Mouse (Mus musculus): ENCODE measurements around the gene Rgs3. TPM values are rescaled to one million over a fixed set of nuclear protein-coding genes. Genes with fewer than 3 reads are reported as not detected.

Gene Rgs3
- polyA plus RNA-seq, 1 experiment from 2014 or later = 8.2 TPM

- ATAC-seq (no peak), DNase-seq (ENCODE audit: low read depth, low spot score) (no peak)
- in situ Hi-C loops (cut with MboI; ENCODE audit: low pct_unique_long_range_greater_than_20kb) = no loop called here
- no peaks in the 10 kb centered on the region for H3K27me3 ChIP-seq
- TF ChIP-seq CTCF (IDR thresholded peaks at IDR 0.05) = no peak
- ChIA-PET POLR2A (no interaction called here), CTCF (interaction anchor here (1.3 kb wide), 1 partner anchor 16 kb away, joined by 3 read pairs; no protein-coding TSS in a partner anchor)
These were observed 143.5 kb downstream of the Rgs3 start for GRCm38 (mm10) chr4:62703151-62703550.

- CTCF ChIA-PET = interaction anchor here (1.3 kb wide), 1 partner anchor 15 kb away, joined by 3 read pairs; no protein-coding TSS in a partner anchor
- no peak for TF ChIP-seq CTCF (IDR thresholded peaks at IDR 0.05)
- DNase-seq (ENCODE audit: low read depth, low spot score) (no peak), ATAC-seq (no peak)
- in situ Hi-C loops (cut with MboI; ENCODE audit: low pct_unique_long_range_greater_than_20kb) = no loop called here
- H3K27me3 ChIP-seq = no peaks in the 10 kb centered on the region
- POLR2A ChIA-PET = no interaction called here
These were observed 144.6 kb downstream of the Rgs3 start for GRCm38 (mm10) chr4:62704204-62704603.

GRCm38 (mm10) chr4:62705013-62705412, 145.4 kb downstream of the Rgs3 start:
- no peaks in the 10 kb centered on the region for H3K27me3 ChIP-seq
- TF ChIP-seq CTCF (IDR thresholded peaks at IDR 0.05) = no peak
- ChIA-PET CTCF (interaction anchor here (1.2 to 1.9 kb wide), 2 partner anchors 57 to 59 kb away, joined by 3 to 5 read pairs; no protein-coding TSS in a partner anchor), POLR2A (no interaction called here)
- DNase-seq (ENCODE audit: low read depth, low spot score) (no peak), ATAC-seq (no peak)
- in situ Hi-C loops (cut with MboI; ENCODE audit: low pct_unique_long_range_greater_than_20kb) = no loop called here

- ChIA-PET CTCF (interaction anchor here (0.7 to 1.9 kb wide), 4 partner anchors 16 to 58 kb away, joined by 3 to 5 read pairs (median 3); no protein-coding TSS in a partner anchor), POLR2A (interaction anchor here (1.2 kb wide), 1 partner anchor 57 kb away, joined by 5 read pairs; no protein-coding TSS in a partner anchor)
- in situ Hi-C loops (cut with MboI; ENCODE audit: low pct_unique_long_range_greater_than_20kb) = no loop called here
- ATAC-seq (peak; percentile 70), DNase-seq (ENCODE audit: low read depth, low spot score) (no peak)
- no peaks in the 10 kb centered on the region for H3K27me3 ChIP-seq
- no peak for TF ChIP-seq CTCF (IDR thresholded peaks at IDR 0.05)
These were observed 146.1 kb downstream of the Rgs3 start for GRCm38 (mm10) chr4:62705749-62706148.

- DNase-seq (ENCODE audit: low read depth, low spot score) (no peak), ATAC-seq (no peak)
- ChIA-PET POLR2A (no interaction called here), CTCF (interaction anchor here (0.8 to 1.9 kb wide), 4 partner anchors 9 to 53 kb away, joined by 4 to 7 read pairs (median 4); no protein-coding TSS in a partner anchor)
- no peak for TF ChIP-seq CTCF (IDR thresholded peaks at IDR 0.05)
- in situ Hi-C loops (cut with MboI; ENCODE audit: low pct_unique_long_range_greater_than_20kb) = no loop called here
- H3K27me3 ChIP-seq = no peaks in the 10 kb centered on the region
These were observed 148.4 kb downstream of the Rgs3 start for GRCm38 (mm10) chr4:62708084-62708483.

- DNase-seq (ENCODE audit: low read depth, low spot score) (no peak), ATAC-seq (no peak)
- CTCF ChIA-PET = no interaction called here
- H3K27me3 ChIP-seq = no peaks in the 10 kb centered on the region
- no peak for TF ChIP-seq CTCF (IDR thresholded peaks at IDR 0.05)
- in situ Hi-C loops (cut with MboI; ENCODE audit: low pct_unique_long_range_greater_than_20kb) = no loop called here
- POLR2A ChIA-PET = no interaction called here
These were observed 149.3 kb downstream of the Rgs3 start for GRCm38 (mm10) chr4:62708994-62709393.

GRCm38 (mm10) chr4:62709448-62709847, 149.8 kb downstream of the Rgs3 start:
- no peak for TF ChIP-seq CTCF (IDR thresholded peaks at IDR 0.05)
- ChIA-PET POLR2A (no interaction called here), CTCF (interaction anchor here (2.4 to 2.6 kb wide), 2 partner anchors 13 to 51 kb away, joined by 9 to 15 read pairs; no protein-coding TSS in a partner anchor)
- in situ Hi-C loops (cut with MboI; ENCODE audit: low pct_unique_long_range_greater_than_20kb) = no loop called here
- no peaks in the 10 kb centered on the region for H3K27me3 ChIP-seq
- DNase-seq (ENCODE audit: low read depth, low spot score) = no peak
- ATAC-seq = no peak

- ATAC-seq (no peak), DNase-seq (ENCODE audit: low read depth, low spot score) (no peak)
- TF ChIP-seq CTCF (IDR thresholded peaks at IDR 0.05) = no peak
- ChIA-PET POLR2A (interaction anchor here (0.8 to 1.5 kb wide), 3 partner anchors 8 to 33 kb away, joined by 3 read pairs; no protein-coding TSS in a partner anchor), CTCF (interaction anchor here (1.3 to 2.6 kb wide), 3 partner anchors 8 to 49 kb away, joined by 6 to 15 read pairs (median 9); no protein-coding TSS in a partner anchor)
- H3K27me3 ChIP-seq = no peaks in the 10 kb centered on the region
- in situ Hi-C loops (cut with MboI; ENCODE audit: low pct_unique_long_range_greater_than_20kb) = no loop called here
These were observed 151.5 kb downstream of the Rgs3 start for GRCm38 (mm10) chr4:62711159-62711558.

- ChIA-PET POLR2A (interaction anchor here (0.8 to 1.5 kb wide), 2 partner anchors 11 to 33 kb away, joined by 3 read pairs; no protein-coding TSS in a partner anchor), CTCF (interaction anchor here (1.3 to 2.6 kb wide), 3 partner anchors 8 to 49 kb away, joined by 6 to 15 read pairs (median 9); no protein-coding TSS in a partner anchor)
- ATAC-seq (no peak), DNase-seq (ENCODE audit: low read depth, low spot score) (no peak)
- no peaks in the 10 kb centered on the region for H3K27me3 ChIP-seq
- TF ChIP-seq CTCF (IDR thresholded peaks at IDR 0.05) = no peak
- in situ Hi-C loops (cut with MboI; ENCODE audit: low pct_unique_long_range_greater_than_20kb) = no loop called here
These were observed 151.9 kb downstream of the Rgs3 start for GRCm38 (mm10) chr4:62711582-62711981.

GRCm38 (mm10) chr4:62720861-62721260, 161.2 kb downstream of the Rgs3 start:
- CTCF ChIA-PET = interaction anchor here (1.6 to 3.4 kb wide), 2 partner anchors 10 to 59 kb away, joined by 3 to 15 read pairs; no protein-coding TSS in a partner anchor
- no peak for DNase-seq (ENCODE audit: low read depth, low spot score)
- H3K27me3 ChIP-seq = no peaks in the 10 kb centered on the region
- in situ Hi-C loops (cut with MboI; ENCODE audit: low pct_unique_long_range_greater_than_20kb) = no loop called here
- no peak for TF ChIP-seq CTCF (IDR thresholded peaks at IDR 0.05)
- ATAC-seq = no peak
- POLR2A ChIA-PET = no interaction called here

GRCm38 (mm10) chr4:62722021-62722426, 162.4 kb downstream of the Rgs3 start:
- ATAC-seq (no peak), DNase-seq (ENCODE audit: low read depth, low spot score) (no peak)
- ChIA-PET POLR2A (no interaction called here), CTCF (interaction anchor here (1.7 to 3.4 kb wide), 2 partner anchors 11 to 16 kb away, joined by 3 to 15 read pairs; no protein-coding TSS in a partner anchor)
- no peaks in the 10 kb centered on the region for H3K27me3 ChIP-seq
- in situ Hi-C loops (cut with MboI; ENCODE audit: low pct_unique_long_range_greater_than_20kb) = no loop called here
- no peak for TF ChIP-seq CTCF (IDR thresholded peaks at IDR 0.05)

Data from Patski (cell line).